Mouse (Mus musculus) erythroblast, embryonic 14.5 days (primary cell): ENCODE measurements around the gene Fbxo7.

Experiments used
- GATA1 ChIP-seq: IDR thresholded peaks from 2 replicates; pipeline ENCODE4 v1.6.1; 2012; ENCODE audit warnings: low read length, inconsistent platforms, mixed read lengths
- TAL1 ChIP-seq: IDR thresholded peaks from 3 replicates; pipeline ENCODE4 v1.6.1; 2012; ENCODE audit warnings: low read length, inconsistent platforms, mixed read lengths

GRCm38 (mm10) chr10:86079921-86080320, 58.1 kb downstream of the Fbxo7 start:
- no peak for TF ChIP-seq TAL1
- TF ChIP-seq GATA1: no peak
